Mouse (Mus musculus) ES-CJ7 (cell line): ENCODE data around the gene Scg3.
"Not testable (repeated sequence)": the region's sequence is repeated elsewhere in the genome, so short reads cannot be mapped to it uniquely, and the experiment has no call there.

Experiments used
- DNase-seq: peaks from one replicate; pipeline ENCODE4 v3.0.0; 2011; ENCODE audit warnings: low read depth, low spot score

Scg3 gene

GRCm38 (mm10) chr9:75625556-75626307 is 58.1 kb downstream of the Scg3 start, which contains the start of gene Lysmd2:
Gene Lysmd2, plus strand, starts transcription at chr9:75625741.
- DNase-seq = peak; percentile 55

- DNase-seq = peak; percentile 33
Observed at GRCm38 (mm10) chr9:75624983-75625555, 58.8 kb downstream of the Scg3 start.

- no peak for DNase-seq
Observed at GRCm38 (mm10) chr9:75621428-75621827, 62.4 kb downstream of the Scg3 start.

DNA sequence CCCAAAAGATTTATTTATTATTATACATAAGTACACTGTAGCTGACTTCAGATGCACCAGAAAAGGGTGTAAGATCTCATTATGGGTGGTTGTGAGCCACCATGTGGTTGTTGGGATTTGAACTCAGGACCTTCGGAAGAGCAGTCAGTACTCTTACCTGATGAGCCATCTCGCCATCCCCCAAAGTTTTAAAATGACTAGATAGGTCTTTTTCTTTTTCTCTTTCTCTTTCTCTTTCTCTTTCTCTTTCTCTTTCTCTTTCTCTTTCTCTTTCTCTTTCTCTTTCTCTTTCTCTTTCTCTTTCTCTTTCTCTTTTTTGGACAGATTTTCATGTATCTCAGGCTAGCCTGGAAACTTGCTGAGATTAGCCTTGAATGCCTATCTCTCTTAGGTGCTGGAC is 64.1 kb downstream of the Scg3 start:
- not testable (repeated sequence) for DNase-seq

- DNase-seq = no peak
Observed at GRCm38 (mm10) chr9:75618836-75619400, 64.9 kb downstream of the Scg3 start.

DNA sequence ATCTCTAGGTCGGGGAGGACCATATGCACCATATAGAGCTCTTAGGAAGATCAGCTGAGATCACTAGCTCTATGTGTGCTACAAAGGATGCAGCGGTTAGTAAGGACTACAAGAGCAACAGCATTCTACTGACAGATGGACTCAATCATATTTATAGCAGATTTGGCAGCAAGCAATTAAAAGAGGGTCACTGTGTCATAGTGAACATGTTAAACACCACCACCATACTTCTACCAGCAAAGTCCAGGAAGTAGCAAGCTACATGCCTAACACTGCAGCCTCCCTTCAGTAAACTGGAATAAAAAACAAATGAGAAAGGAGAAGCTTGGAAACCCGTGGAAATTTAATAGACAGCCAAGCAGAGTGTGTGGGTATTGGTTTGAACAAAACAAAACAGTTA is 67.3 kb downstream of the Scg3 start:
- DNase-seq = no peak

- peak; percentile 49 for DNase-seq
Observed at GRCm38 (mm10) chr9:75610571-75611493, 73.0 kb downstream of the Scg3 start, which contains the start of gene Tmod2. Gene Tmod2, minus strand, starts transcription at chr9:75611325.

GRCm38 (mm10) chr9:75609965-75610364 is 73.9 kb downstream of the Scg3 start:
- no peak for DNase-seq

DNA sequence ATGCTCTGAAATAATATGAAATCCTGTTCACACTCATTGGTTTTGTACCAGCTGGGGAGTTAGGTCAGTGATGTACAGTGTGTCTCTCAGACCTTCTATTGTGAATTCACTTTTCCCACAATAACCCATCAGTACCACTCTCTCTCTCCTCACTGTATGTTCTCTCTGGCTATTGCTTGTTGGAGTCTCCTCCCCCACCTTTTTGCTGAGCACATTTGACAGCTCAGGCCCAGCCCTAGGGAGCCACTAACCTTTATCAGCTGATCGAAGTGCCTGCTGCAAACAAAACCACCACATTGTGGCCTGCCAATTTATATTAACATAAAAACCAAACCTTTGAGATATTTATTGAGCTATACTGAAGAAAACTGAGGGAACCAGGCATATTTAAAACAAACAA is 74.4 kb downstream of the Scg3 start:
- DNase-seq = no peak

DNA sequence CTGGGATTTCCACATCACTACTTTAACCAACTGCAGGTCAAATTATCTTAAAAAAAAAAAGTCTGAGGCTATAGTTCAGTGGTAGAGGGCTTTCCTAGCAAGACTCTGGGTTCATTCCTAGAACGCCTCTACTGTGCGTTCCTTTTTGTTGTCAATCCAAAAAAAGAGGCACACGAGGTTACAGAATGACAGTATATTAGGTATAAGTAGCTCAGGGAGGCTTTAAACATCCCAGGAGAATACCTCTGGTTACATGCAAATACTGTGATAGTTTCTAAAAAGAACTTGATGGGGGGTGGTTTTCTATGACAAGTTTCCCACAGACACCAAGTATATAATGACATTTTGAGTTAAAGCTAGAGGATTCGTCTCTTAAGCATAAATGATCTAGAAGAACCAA is 76.4 kb downstream of the Scg3 start:
- no peak for DNase-seq

DNA sequence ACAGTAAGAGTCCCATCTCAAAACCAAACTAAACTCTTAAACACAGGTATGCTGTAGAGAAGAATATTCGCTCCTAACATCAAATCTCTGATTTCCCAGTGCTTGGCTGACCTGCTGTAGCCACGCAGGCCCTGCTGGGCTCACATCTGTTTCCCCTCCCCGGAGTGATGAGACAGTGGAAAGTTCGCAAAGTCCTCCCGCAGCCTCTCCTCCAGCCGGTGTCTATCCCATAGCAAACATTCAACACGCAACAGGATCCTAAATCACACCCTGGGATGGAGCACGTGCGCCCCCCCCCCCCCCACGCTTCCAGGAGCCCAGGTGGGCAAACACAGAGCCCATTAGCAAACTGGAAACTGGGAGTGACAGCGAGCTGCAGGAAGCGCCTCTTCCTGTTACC is 82.3 kb downstream of the Scg3 start:
- DNase-seq = no peak

DNA sequence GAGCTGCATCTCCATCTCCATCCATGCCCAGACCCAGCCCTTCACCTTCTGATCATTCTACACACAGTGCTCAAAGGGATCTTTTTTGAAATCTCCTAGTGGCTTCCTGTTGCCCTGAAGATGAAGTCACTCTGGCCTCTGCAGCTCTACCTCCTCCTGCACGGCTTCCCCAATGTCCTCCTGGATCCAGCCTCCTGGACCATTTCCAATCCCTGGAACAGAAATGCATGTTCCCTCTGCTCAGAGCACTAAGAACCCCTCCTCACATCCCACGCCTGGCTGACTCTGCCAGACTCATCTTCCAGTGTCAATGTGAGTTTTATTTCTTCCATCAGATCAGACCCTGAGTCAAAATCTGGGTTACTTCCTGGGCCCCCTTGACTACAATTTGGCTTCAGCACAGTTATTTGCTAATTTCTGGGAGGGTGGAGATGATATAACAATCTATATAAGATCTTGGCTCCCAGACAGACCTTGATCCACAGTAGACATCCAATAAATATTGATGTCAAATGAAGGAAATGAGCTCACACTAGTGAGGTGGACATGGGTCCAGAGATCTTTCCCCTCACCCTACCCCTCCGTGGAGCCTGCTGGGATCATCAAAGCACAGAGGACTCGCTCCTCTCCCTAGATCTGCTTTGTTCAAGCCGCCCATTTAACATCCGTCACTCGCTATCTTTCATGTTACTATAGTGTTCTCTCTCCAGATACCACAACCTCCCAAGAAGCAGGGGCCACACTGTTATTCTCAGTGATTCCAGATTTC is 83.5 kb downstream of the Scg3 start:
- no peak for DNase-seq

DNA sequence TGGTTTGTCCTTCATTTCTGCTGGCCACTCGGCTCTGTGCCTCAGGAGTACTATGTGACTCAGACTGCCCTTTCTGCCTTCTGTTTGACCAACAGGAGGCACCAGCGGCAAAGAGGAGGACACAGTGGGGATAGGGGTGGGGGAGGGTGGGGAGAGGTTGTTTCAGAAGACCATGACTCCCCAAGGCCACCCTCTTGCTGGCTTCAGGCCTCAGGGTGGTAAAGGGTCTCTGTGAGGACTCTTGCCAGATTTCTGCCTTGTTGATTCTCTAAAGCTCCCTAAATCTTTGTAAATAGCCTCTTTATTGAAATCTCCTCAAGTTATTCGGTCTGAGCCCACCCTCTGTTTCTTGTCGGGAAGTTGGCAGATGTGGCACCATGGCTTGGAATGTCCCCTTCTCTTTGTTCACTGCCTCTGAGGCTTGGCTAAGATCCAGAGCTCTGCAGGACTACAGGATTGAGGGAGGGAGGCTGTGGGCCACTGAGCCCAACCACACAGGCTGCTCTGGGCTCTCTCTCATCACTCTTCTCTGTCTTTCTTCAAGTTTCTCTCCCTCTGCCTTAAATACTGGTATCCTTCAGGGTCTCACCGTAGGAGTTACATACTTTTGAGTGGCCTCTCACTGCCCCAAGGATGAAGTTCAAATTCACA is 84.5 kb downstream of the Scg3 start:
- DNase-seq = no peak

- no peak for DNase-seq
Observed at GRCm38 (mm10) chr9:75597596-75597995, 86.3 kb downstream of the Scg3 start.

DNA sequence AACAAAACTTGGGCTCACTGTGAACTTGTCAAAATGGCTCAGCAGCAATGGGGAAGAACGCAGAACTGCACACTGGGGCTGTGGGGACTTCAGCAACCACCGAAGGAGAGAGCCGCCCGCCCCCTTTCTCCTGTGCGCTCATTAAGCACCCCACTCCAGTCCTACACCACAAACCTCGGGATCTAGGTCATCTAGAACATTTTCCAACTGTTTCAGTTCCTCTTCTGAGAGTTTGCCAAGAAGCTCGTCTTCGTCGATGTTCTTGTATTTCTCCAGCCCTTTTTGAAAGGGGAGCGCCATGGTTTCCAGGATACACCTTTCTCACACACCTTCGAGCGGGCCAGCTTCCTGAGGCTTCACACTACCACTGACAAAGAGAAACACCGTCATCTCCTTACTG is 86.8 kb downstream of the Scg3 start:
- DNase-seq = no peak

- no peak for DNase-seq
Observed at GRCm38 (mm10) chr9:75593481-75593880, 90.4 kb downstream of the Scg3 start.
